Mouse (Mus musculus): Measurements from ENCODE around the gene Tmpo.

DNA sequence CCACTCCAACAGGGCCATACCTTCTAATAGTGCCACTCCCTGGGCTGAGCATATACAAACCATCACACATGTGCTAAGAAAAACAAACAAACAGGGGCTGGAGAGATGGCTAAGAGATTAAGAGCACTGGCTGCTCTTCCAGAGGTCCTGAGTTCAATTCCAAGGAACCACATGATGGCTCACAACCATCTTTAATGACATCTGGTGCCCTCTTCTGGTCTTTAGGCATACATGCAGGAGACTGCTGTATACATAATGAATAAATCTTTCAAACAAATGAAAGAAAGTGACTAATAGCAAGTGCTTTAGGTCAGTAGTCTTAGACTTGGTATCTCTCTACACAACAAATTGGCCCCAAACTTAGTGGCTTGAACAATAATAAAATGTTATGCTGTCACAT lies 26.2 kb upstream of the Tmpo start:
- TF ChIP-seq CTCF (IDR thresholded peaks at IDR 0.05; ENCODE audit: low read depth), result peak; percentile 39
- TF ChIP-seq EP300 (IDR thresholded peaks at IDR 0.05; ENCODE audit: low read depth), result no peak
